Mouse (Mus musculus) heart, adult 18-20 months (tissue): ENCODE results near the gene Gm3542. TPM values are rescaled to one million over a fixed set of nuclear protein-coding genes. Genes with fewer than 3 reads are reported as not detected.
"Not testable (repeated sequence)": the region's sequence is repeated elsewhere in the genome, so short reads cannot be mapped to it uniquely, and the experiment has no call there.

Source experiments
- DNase-seq, 2 experiments: peaks; one replicate each; pipeline ENCODE4 v3.0.0; 2021 to 2022; ENCODE audit warnings: mixed read lengths in 1 of 2
- long read RNA-seq, 2 experiments: library from polyadenylated mRNA; stranded (forward); transcript quantifications; one replicate each; pipeline ENCODE4 v2.0.0; 2021
- total RNA-seq, 2 experiments: library from RNA; stranded (reverse); gene quantifications; 2 replicates each; pipeline ENCODE4 v1.2.3; 2021

Gm3542 gene
- not detected for total RNA-seq
- long read RNA-seq, experiment 1 = 0 reads
- long read RNA-seq, experiment 2 = 0 reads

GRCm38 (mm10) chr14:5334828-5335227 lies at the start of gene Gm3542:
Gm3542 (minus strand) TSS chr14:5334928.
- not testable (repeated sequence) for DNase-seq

Other genes starting within 250 kb of the Gm3542 start
- gene Gm8279, start 203.4 kb downstream of the Gm3542 start, total RNA-seq = not detected
- not detected for gene Gm3317, start 170.4 kb downstream of the Gm3542 start, total RNA-seq
- not detected for gene Gm8271, start 149.1 kb downstream of the Gm3542 start, total RNA-seq
- not detected for gene Gm3526, start 74.3 kb downstream of the Gm3542 start, total RNA-seq
- not detected for gene Gm3500, start 54.1 kb upstream of the Gm3542 start, total RNA-seq
- under 1 TPM in 1 of 2 experiments, not detected in 1; 0.62 TPM for gene Gm3194, start 120.5 kb upstream of the Gm3542 start, total RNA-seq
- not detected for gene Gm8246, start 142.9 kb upstream of the Gm3542 start, total RNA-seq
- not detected for gene Gm3187, start 149.3 kb upstream of the Gm3542 start, total RNA-seq
- under 1 TPM in 1 of 2 experiments, not detected in 1; 0.40 TPM for gene Gm3488, start 166.7 kb upstream of the Gm3542 start, total RNA-seq
- not detected for gene Gm3532, start 203.6 kb upstream of the Gm3542 start, total RNA-seq